Mouse (Mus musculus) layer of hippocampus, postnatal 10 days (tissue): Measurements from ENCODE around the gene Oaf. TPM values are rescaled to one million over a fixed set of nuclear protein-coding genes. Genes with fewer than 3 reads are reported as not detected.

Experiments used
- DNase-seq, 2 experiments: peaks; one replicate each; pipeline ENCODE4 v3.0.0; 2021; ENCODE audit warnings: low spot score in 2 of 2
- total RNA-seq, 2 experiments: library from RNA; stranded (reverse); gene quantifications; 2 replicates each; pipeline ENCODE4 v1.2.3; 2021

Oaf gene
- total RNA-seq, 2 experiments from 2014 or later: 12.2 to 14.6 TPM

DNA sequence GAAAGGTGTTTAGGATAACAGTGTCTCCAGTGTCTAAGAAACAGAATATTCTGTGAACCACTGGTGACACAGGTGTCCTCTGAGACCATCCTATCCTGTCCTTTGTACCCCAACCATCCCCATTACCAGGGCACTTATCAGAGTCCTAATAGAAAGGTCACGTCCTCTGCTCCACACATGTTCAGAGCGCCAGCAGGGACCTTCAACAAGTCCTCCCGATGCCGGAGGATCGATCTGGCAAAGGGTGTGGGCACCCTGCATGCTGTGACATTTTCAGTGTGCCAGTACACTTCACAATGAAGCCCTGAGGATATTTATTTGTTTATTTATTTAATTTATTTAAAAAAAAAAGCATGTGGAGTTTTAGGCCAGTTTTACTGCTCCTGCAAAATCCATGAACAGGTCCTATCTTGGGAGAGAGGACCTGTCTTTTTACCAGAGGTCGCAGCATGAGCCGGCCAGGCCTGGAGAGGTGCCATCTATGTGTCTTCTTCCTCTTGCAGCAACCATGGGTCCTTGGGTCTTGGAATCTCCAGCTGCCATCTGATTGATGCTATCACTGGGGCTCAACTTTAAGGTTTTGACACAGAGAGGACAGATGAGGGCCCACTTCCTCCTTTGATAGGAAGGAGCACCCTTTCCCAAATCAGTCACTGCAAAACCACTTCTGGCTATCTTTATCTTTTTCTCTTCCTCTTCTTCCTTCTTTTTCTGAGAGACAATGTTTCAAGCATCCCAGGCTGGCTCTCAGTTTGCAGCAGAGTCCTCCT lies 6.3 kb upstream of the Oaf start:
- no peak for DNase-seq

GRCm38 (mm10) chr9:43242432-43242831 lies 2.7 kb upstream of the Oaf start:
- DNase-seq: no peak

DNA sequence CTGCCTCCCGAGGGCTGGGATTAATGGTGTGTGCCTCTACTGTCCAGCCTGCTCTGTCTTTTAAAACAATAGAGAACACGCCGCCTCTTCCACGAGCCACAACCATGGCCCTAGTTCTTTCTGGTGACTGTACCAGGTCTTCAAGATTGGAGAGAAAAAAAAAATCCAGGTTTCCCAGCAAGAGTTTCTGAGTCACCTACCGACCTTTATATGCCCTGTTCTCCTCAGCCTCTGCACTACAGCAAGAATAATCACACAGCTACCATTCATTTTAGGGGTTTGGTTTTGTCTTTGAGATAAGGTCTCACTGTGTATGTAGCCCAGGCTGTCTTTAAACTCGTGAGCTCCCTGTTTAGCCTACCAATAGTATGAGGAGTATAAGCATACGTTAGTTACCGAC lies 2.3 kb upstream of the Oaf start:
- no peak for DNase-seq

- no peak for DNase-seq
Observed at GRCm38 (mm10) chr9:43241291-43241690, 1.6 kb upstream of the Oaf start.

DNA sequence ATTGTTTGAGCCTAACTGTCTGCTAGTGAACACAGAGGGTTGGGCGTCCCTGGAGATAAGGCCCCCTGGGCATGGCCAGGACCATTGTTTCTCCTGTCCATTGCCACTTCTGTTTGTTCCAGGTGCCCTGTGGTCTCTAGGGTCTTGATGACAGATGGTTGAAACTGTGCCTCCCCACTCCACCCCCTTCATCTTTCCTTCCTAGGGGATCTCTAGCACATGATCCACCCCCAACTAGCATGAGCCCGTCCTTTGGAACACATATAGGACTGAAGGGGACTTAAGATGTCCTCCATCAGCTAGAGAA lies 836 bp upstream of the Oaf start:
- DNase-seq: no peak

DNA sequence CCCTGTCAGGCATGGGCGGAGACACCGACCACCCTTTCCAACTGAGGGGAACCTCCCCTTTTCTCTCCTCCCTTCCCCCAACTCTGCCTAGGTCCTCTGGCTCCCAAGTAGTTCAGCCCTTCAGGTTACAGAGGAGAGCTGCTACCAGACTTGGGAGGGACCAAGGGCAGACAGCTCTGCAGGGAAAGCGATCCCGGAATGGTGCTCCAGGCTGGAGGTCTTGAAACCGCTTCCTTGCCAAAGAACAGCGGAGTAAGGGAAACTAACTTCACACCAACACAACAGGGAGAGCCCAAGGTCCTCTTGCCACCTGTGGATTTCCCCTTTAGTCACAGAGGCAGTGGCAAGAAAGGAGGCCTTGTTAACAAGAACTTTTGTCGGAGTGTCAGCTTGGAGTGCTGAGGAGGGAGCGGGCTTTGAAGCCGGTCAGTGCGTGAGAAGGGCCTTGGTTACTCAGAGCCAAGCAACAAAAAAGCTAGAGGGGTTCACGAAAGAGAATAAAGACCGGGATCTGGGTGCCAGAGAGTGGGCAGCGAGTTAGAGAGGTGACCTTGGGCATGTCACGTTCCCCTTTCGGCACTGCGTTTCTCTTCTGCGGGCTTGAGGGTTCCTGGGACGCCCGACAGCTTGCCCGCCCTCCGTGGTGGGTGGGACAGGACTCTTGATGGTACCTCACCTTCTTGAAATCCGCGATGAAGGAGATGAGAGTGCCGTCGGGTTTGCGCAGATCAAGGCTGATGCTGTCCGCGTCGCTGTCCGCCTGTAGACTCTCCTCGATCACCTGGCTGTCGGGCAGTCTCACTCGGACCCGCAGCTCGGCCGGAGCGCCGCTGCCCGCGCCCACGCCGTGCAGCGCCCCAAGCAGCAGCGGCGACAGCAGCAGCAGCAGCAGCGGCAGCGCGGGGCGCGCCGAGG lies 823 bp downstream of the Oaf start:
- DNase-seq: no peak

- DNase-seq: no peak
Observed at GRCm38 (mm10) chr9:43238167-43238566, 1.5 kb downstream of the Oaf start.

DNA sequence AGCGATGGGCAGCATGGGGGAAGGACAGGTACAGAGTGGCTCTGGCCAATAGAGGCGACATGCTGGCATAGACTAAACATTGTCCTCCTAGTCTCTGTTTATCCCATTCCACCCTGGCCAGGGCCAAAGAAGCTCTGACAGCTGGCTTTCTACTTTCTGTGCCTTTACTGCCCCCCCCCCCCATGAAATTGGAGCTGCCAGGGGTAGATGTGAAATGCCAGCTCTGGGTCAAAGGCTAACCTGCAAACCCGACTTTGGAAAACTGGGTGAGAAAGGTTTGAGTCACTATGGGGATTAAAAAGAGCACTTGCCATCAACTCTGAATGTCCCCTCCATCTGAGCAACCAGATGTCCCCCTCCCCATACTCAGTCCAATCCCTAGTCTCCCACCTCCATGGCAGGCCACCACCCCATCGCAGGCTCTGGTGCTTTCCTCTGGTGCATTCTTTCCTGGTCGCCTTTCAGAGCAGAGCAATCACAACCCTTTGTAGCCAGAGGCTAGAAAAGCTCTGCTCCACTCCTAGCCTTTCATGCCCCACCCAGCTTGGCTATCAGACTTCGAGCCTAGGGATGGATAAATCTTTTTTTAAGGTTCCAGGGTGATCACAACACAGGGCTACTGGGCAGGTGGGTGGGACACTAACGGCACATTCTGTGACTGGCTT lies 2.5 kb downstream of the Oaf start:
- no peak for DNase-seq

DNA sequence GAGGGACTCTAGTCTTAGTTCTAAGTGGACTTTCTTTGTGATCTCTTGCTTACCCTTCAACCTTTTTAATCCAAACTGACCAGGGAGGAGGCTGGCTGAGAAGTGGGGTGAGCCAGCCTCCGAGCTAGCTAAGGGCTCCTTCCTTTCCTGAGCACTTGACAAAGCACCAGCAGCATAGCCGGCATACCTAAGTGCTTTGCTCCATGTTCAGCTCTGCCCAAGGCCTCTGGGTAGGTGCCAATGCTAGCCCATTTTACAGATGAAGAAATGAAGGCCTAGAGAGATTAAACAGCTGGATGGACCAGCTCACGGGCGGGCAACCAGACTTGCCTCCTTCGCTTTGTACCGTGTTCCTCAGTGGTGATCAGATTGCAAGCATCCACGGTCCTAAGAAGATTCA lies 3.1 kb downstream of the Oaf start:
- DNase-seq: no peak

DNA sequence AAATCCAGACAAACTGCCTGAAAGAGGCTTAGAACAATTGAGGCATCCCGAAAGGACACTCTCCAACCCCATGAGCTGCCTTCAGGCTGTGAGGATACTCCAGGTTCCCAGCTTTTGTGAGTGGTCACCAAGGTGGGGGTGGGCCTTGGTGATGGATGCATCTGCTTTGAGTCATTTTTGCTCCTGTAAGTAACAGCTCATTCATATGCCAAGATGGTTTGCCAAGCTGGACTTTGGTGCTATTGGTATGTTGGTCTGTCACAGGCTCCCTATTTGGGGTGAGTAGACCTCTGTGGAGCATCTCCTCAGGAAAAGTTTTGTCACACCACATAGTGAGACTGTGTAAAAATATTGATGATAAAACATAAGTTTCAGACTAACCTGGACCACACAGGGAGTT lies 3.6 kb downstream of the Oaf start:
- no peak for DNase-seq

DNA sequence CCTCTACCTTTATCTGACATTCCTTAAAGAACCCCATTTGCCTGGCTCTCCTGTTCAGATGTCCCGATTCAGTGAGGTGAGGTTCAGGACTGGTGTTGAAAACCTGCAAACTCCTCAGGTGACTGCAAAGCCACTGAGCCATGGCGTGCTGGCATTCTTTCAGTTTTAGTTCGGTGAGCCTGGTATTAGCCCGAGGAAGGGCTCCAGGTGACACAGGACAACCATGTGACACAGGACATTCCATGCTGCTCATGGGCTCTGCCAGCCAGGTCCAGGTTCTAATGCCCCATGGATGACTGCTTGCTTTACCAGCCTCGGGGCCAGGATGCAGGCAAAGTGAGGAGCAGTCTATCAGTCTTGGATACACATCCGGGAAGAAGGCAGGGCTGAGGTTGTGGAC lies 4.4 kb downstream of the Oaf start:
- DNase-seq: no peak

DNA sequence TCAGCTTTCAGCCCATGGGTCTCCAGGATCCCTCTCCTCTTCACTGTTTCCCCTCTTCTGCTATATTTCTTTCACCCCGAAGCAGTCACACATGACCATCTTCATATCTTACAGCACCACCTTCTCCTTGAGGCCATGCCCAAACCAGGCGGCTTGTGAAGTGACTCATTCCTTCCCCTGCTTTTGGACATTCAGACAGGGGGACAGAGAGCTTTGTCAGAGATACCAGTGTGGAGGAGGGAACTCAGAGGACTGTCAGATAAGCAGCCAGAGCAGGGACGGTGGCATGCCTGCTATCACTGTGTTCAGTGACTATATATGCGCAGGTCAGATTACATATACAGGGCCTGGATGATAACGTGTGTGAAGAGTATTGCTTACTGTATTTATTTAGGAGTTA lies 5.2 kb downstream of the Oaf start:
- no peak for DNase-seq

- no peak for DNase-seq
Observed at GRCm38 (mm10) chr9:43233515-43233914, 6.2 kb downstream of the Oaf start.

DNA sequence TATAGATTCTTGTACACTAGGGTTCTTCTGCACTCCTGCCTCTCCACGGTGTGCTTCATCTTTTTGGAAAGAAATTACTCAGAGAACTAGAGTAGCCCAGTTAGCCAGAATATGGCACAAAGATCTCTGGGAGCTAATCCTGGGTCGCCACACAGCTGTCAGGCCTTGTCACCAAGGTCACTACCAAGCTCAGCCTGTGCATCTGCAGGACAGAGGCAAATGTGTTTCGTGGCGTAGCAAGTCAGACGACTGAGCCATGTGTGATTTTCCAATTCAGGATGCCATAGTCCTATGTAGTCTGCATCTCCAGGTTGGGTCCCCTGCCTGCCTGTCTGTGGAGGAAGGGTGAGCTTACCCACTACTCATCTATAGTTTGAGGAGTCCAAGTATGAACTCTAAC lies 6.7 kb downstream of the Oaf start:
- no peak for DNase-seq

GRCm38 (mm10) chr9:43232286-43232685 lies 7.4 kb downstream of the Oaf start:
- no peak for DNase-seq

- DNase-seq: no peak
Observed at GRCm38 (mm10) chr9:43231805-43232204, 7.9 kb downstream of the Oaf start.

GRCm38 (mm10) chr9:43230886-43231285 lies 8.8 kb downstream of the Oaf start:
- DNase-seq: no peak

GRCm38 (mm10) chr9:43229962-43230361 lies 9.7 kb downstream of the Oaf start:
- no peak for DNase-seq

- no peak for DNase-seq
Observed at GRCm38 (mm10) chr9:43229398-43229895, 10.3 kb downstream of the Oaf start.

- DNase-seq: no peak
Observed at GRCm38 (mm10) chr9:43228745-43229144, 11.0 kb downstream of the Oaf start.

- no peak for DNase-seq
Observed at GRCm38 (mm10) chr9:43227626-43228025, 12.1 kb downstream of the Oaf start.

GRCm38 (mm10) chr9:43226573-43227160 lies 13.0 kb downstream of the Oaf start:
- DNase-seq: no peak
